Mouse (Mus musculus) liver, adult (tissue): ENCODE results near the gene Pex10.

Experiments used
- GATA4 ChIP-seq: IDR thresholded peaks from 2 replicates; pipeline ENCODE4 v1.6.1; 2014; ENCODE audit warnings: mild to moderate bottlenecking, low read length; ENCODE audit not compliant: insufficient replicate concordance

Pex10 gene

DNA sequence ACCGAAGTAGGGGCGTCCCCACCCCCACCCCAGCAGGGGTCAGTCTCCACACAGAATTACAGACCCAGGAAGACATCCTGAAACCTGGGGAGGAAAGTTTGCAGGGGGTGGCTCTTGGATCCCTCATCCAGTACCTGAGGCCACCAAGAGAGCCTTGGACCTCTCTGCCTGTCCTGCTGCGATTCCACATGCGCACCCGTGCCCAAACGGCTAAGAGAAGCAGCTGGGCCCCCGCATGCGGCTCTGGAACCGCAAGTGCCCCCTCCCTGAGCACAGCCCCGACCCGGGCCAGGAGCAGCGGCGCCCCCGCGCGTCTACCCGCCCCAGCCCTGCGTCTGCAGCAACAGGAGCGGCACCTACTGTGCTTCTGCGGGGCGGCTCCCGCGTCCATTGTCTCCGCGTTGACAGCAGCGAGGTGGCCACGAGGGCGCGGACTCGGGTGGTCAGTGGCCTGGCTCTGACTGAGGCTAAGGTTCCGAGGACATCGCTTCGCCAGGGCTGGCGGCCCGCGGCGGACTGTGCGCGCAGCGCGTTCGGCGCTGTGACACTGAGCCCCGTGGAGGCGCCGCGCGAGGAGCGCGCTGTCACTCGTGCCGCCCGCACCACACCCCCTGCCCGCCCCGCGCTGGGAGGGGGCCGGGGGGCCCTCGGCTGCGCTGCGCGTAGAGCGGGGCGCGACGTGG is 24.1 kb upstream of the Pex10 start:
- no peak for TF ChIP-seq GATA4

GRCm38 (mm10) chr4:155043289-155043625 is 23.6 kb upstream of the Pex10 start:
- TF ChIP-seq GATA4: no peak

- TF ChIP-seq GATA4: no peak
Observed at GRCm38 (mm10) chr4:155046636-155047035, 20.2 kb upstream of the Pex10 start.

GRCm38 (mm10) chr4:155050116-155050515 is 16.7 kb upstream of the Pex10 start:
- TF ChIP-seq GATA4: no peak

DNA sequence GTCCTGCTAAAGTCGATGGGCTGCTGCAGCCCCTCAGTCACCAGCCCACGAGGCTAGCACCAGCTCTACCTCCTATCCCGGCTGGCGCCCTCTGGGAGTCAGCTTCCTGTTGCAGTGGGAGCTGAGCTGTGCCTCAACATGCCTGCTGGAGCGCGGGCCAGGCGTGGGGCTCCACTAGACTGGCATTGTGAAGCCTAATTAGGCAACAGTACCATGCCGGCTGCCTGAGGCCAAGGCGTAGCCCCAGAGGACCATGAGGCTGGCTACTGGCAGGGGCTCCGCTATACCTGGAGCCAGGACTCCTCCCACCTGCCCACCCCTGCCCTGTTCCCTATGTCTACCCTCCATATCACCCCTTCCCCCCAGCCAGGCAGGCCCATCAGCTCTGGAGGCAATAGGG is 10.1 kb upstream of the Pex10 start, which contains the start of gene Plch2:
Plch2 (minus strand) TSS at position 61 of the 400 bp plus-strand sequence.
- no peak for TF ChIP-seq GATA4

- TF ChIP-seq GATA4: no peak
Observed at GRCm38 (mm10) chr4:155058325-155058724, 8.5 kb upstream of the Pex10 start.

- TF ChIP-seq GATA4: no peak
Observed at GRCm38 (mm10) chr4:155063895-155064294, 2.9 kb upstream of the Pex10 start.

GRCm38 (mm10) chr4:155064474-155064873 is 2.3 kb upstream of the Pex10 start:
- TF ChIP-seq GATA4: no peak

GRCm38 (mm10) chr4:155065970-155066833 is 614 bp upstream of the Pex10 start:
- no peak for TF ChIP-seq GATA4

DNA sequence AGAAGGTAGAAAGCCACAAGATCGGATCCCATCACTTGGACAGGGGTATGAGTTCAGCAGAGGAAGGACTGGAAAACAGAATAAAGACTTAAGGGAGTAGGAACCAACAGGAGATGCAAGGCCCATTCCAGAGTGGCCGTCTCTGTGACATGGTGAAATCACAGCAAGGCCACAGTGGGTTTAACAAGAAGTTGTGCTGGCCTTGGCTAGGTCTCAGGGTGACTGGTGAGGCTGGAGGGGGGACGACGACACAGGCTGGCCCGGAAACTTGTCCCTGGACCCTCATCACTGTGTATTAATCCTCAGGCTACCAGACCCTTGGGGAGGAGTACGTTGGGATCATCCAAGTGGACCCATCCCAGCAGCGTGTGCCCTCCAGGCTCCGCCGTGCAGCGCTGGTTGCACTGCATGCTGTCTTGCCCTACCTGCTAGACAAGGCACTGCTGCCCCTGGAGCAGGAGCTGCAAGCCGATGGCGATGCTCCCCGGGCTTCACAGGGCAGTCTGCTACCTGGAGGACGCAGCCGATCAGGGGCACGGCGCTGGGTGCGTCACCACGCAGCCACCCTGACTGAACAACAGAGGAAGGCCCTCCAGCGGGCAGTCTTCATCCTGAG is 1.6 kb downstream of the Pex10 start:
- no peak for TF ChIP-seq GATA4

GRCm38 (mm10) chr4:155069191-155069590 is 2.4 kb downstream of the Pex10 start:
- no peak for TF ChIP-seq GATA4

- no peak for TF ChIP-seq GATA4
Observed at GRCm38 (mm10) chr4:155070199-155070598, 3.4 kb downstream of the Pex10 start.

DNA sequence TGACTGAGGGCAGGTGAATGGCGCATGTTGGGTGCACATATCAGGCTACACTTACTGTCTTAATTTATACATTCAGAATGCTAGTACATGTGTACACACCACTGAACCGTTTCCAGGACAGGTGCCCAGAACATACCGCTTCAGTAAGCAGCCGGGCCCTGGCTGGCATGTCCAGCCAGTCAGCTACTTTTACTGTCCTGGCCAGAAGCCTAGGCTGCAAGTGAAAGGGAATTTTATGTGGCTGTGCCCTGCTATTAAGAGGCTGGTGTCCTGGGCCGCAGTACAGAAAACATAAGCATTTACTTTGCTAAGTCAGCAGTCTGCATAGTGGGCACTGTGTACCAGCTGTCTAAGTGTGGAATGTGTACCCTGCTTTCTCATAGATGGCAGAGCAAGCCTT is 4.1 kb downstream of the Pex10 start:
- no peak for TF ChIP-seq GATA4

DNA sequence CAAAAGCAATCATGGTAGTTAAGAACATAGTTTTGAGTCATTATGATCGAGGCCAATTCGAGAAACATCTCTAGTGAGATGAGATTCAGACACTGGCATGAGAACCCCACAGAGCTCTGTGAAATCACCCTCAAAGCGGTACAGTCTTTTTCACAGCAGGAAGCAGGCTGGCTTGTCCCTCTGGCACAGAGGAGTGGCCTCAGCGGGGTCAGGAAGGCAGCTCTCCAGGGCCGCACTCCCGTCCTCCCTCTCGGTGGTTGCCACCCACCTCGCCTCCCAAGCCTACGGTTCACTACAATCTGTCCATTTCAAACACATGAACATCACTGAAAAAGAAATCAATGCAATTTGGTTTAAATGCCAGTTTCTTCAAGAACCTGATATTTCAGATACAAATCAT is 7.6 kb downstream of the Pex10 start:
- no peak for TF ChIP-seq GATA4

GRCm38 (mm10) chr4:155075137-155075536 is 8.3 kb downstream of the Pex10 start:
- TF ChIP-seq GATA4: no peak

DNA sequence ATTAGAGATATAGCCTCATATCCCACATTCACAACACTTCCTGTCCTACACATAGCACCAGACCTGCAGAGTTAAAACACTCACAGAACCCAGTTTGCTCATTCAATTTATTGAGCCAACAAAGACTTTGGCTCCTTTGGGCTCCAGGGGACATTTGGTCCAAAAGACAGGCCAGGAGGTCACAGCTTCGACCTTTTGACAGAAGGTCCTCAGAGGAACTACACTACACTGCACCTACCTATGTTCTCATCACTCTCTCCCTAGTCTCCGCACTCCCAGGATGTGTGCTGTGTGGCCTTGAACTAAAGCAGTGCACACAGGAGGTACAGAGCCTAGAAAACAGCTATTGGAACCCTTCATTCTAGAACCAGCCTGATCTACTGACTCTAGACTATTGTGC is 9.0 kb downstream of the Pex10 start:
- TF ChIP-seq GATA4: no peak
